Mouse (Mus musculus) embryonic stem cell, embryonic (primary cell): Measurements from ENCODE around the gene Pak1.

Experiments used
- CTCF ChIA-PET, 4 experiments: fragments of 300-600 bp in 2 of 4; fragments of 350-600 bp in 2 of 4; sonication (Branson Sonifier 250); formaldehyde crosslinking; loops; one replicate each; lab custom pipeline; 2022; ENCODE audit warnings: inconsistent platforms in 2 of 4; lab: Charles Lee
- POLR2A ChIA-PET, 4 experiments: fragments of 300-600 bp in 2 of 4; fragments of 350-600 bp in 2 of 4; sonication (Branson Sonifier 250); formaldehyde crosslinking; loops; one replicate each; lab custom pipeline; 2022; ENCODE audit warnings: antibody characterized with exemption in 4 of 4, inconsistent platforms in 1 of 4; lab: Charles Lee

Pak1 gene

DNA sequence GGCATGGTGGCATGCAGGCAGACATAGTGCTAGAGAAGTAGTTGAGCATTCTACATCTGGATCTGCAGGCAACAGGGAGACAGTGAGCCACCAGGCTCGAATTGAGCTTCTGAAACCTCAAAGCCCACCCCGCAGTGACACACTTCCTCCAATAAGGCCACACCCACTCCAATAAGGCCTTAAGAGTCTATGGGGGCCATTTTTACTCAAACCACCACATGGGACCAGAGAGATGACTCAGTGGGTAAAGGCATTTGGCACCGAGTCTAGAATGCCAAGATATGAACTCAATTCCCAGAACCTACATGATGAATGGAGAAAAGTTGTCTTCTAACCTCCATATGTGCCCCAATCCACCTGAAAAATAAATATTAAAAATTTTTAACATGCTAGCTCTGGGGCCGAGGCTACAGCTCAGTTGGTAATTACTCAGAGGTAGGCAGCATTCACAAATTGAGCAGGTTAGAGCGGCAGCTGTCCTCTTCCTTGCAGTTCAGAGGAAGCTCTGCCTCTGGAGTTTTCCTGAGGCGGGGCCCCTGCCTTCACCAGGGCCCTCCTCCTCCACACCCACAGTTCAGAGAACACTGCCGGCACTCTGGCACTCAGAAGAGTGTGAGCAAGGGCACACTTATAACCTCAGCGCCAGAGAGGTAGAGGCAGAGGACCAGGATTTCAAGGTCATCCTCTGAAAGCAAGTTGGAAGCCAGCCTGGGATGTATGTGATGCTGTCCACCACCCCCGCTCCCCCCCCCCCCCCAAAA is 21.8 kb upstream of the Pak1 start:
- POLR2A ChIA-PET, result interaction anchor here in 3 of 4 experiments (0.6 to 2.9 kb wide), 13 partner anchors 8 to 188 kb away, joined by 3 to 18 read pairs (median 4); partner anchors contain the start of genes Aamdc (in 1 of the 3), Pak1 (in 1 of the 3) and Rsf1 (in 1 of the 3)
- CTCF ChIA-PET, result interaction anchor here in 1 of 4 experiments (0.7 kb wide), 1 partner anchor 18 kb away, joined by 6 read pairs; no protein-coding TSS in a partner anchor

DNA sequence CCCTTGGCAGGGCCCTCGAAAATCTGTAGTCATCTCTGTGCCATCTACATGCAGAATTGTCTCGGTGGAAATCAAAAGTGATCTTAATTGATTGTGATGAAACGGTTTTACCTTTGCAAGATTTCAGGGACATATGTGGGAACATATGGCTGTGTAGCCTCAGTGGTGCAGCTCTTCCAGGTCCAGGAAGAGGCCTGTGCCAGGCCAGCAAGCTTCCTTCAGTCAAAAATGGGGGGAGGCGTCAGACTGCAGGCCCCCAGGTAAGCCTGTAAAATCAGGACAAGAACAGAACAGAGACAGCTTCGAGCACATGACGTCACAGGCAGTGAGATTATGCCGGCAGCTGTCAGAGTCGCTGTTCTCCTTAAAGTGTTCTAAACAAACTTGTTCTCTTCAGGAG is 20.5 kb upstream of the Pak1 start:
- CTCF ChIA-PET, result interaction anchor here in 1 of 4 experiments (0.6 to 0.7 kb wide), 2 partner anchors 382 to 1373 kb away, joined by 3 read pairs; partner anchors contain the start of gene Uvrag

GRCm38 (mm10) chr7:97769020-97769419 is 19.3 kb upstream of the Pak1 start:
- ChIA-PET CTCF (interaction anchor here in 1 of 4 experiments (0.6 kb wide), 1 partner anchor 21 kb away, joined by 3 read pairs; no protein-coding TSS in a partner anchor), POLR2A (interaction anchor here in 3 of 4 experiments (0.5 to 2.3 kb wide), 14 partner anchors 10 to 1100 kb away, joined by 3 to 10 read pairs (median 4); partner anchors contain the start of genes Aqp11 (in 1 of the 3) and Pak1 (in 1 of the 3))

More for the DNA sequence above, 20.5 kb upstream of the Pak1 start:
- POLR2A ChIA-PET, result interaction anchor here in 3 of 4 experiments (0.5 to 2.9 kb wide), 7 partner anchors 8 to 508 kb away, joined by 3 to 18 read pairs (median 3); no protein-coding TSS in a partner anchor

- POLR2A ChIA-PET, result interaction anchor here in 1 of 4 experiments (1.9 kb wide), 1 partner anchor 11 kb away, joined by 9 read pairs; no protein-coding TSS in a partner anchor
- CTCF ChIA-PET, result no interaction called here
These were observed 17.3 kb upstream of the Pak1 start for GRCm38 (mm10) chr7:97770841-97771620.

GRCm38 (mm10) chr7:97775380-97775779 is 13.0 kb upstream of the Pak1 start:
- CTCF ChIA-PET, result no interaction called here
- POLR2A ChIA-PET, result no interaction called here

DNA sequence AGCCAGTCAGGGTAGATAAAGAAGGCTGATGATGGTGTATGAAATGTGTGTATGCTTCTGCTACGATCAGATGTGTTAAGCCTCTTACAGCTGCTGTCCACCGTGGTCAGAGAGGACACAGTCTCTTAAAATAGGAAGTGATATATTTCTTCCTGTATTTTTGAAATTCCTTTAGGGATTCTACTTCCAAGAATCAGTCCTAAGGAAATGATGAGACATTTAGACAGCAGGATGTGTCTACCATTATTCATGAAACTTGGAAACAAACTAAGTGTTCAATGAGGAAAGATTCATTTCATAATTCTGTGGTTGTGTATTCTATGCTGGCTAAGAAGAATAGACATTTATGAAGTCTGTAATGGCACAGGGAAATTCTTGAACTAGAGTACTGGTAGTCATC is 12.4 kb upstream of the Pak1 start:
- ChIA-PET CTCF (no interaction called here), POLR2A (no interaction called here)

GRCm38 (mm10) chr7:97777191-97777590 is 11.2 kb upstream of the Pak1 start:
- ChIA-PET POLR2A (interaction anchor here in 2 of 4 experiments (0.5 to 1.1 kb wide), 3 partner anchors 18 to 328 kb away, joined by 3 read pairs; no protein-coding TSS in a partner anchor), CTCF (interaction anchor here in 1 of 4 experiments (0.7 kb wide), 1 partner anchor 105 kb away, joined by 3 read pairs; no protein-coding TSS in a partner anchor)

DNA sequence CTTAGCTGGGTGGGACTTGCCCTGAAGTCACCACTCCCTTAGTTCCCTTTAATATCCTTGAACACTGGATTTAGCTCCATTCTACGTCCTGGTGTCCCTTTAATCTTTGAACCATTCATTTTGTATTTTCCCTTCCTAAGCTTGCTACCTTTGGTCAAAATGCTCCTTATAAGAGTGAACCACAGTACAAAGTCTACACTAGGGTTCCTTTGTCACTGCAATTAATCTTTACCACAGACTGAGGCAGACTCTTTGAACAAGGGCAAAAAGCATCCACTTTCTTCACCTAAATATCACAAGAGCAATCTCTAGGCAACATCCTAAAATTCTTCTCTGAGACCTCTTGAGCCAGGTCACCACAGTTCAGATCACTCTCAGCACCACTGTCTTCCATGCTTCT is 8.1 kb upstream of the Pak1 start:
- ChIA-PET CTCF (interaction anchor here in 1 of 4 experiments (0.6 kb wide), 1 partner anchor 32 kb away, joined by 3 read pairs; no protein-coding TSS in a partner anchor), POLR2A (interaction anchor here in 2 of 4 experiments (0.9 to 1.0 kb wide), 3 partner anchors 11 to 23 kb away, joined by 3 read pairs; no protein-coding TSS in a partner anchor)

GRCm38 (mm10) chr7:97780815-97781214 is 7.5 kb upstream of the Pak1 start:
- ChIA-PET POLR2A (interaction anchor here in 1 of 4 experiments (0.5 to 3.2 kb wide), 4 partner anchors 9 to 22 kb away, joined by 3 to 9 read pairs (median 4); no protein-coding TSS in a partner anchor), CTCF (no interaction called here)

DNA sequence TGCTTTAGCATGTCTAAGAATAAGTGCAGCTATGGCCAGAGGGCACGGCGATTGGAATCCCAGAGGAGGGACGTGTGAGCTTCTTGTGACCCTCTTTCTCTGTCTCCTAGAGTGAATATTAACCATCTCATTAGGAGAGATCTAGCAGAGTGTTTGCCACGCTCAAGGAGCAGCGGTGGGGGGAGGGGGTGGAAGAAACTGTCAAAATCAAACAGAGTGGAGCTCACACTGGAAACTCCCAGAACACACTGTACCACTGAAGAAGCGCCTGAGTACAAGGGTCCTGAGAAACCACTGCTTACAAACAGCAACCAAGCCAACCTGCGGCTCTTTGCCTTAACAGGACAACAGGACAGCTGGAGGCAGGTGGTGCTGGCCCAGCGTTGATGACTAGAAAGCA is 6.8 kb upstream of the Pak1 start:
- ChIA-PET POLR2A (interaction anchor here in 1 of 4 experiments (0.5 to 3.2 kb wide), 6 partner anchors 9 to 23 kb away, joined by 3 to 9 read pairs (median 4); no protein-coding TSS in a partner anchor), CTCF (no interaction called here)

GRCm38 (mm10) chr7:97783523-97783922 is 4.8 kb upstream of the Pak1 start:
- CTCF ChIA-PET, result interaction anchor here in 1 of 4 experiments (1.3 kb wide), 1 partner anchor 59 kb away, joined by 3 read pairs; no protein-coding TSS in a partner anchor
- POLR2A ChIA-PET, result interaction anchor here in 2 of 4 experiments (0.8 to 3.2 kb wide), 11 partner anchors 11 to 59 kb away, joined by 3 to 10 read pairs (median 4); no protein-coding TSS in a partner anchor

- ChIA-PET POLR2A (interaction anchor here in 3 of 4 experiments (1.3 to 6.4 kb wide), 12 partner anchors 11 to 55 kb away, joined by 3 to 78 read pairs (median 6); no protein-coding TSS in a partner anchor), CTCF (interaction anchor here in 1 of 4 experiments (0.7 kb wide), 1 partner anchor 330 kb away, joined by 3 read pairs; the partner anchor contains the start of gene Myo7a)
These were observed 535 bp downstream of the Pak1 start for GRCm38 (mm10) chr7:97788669-97789483.

DNA sequence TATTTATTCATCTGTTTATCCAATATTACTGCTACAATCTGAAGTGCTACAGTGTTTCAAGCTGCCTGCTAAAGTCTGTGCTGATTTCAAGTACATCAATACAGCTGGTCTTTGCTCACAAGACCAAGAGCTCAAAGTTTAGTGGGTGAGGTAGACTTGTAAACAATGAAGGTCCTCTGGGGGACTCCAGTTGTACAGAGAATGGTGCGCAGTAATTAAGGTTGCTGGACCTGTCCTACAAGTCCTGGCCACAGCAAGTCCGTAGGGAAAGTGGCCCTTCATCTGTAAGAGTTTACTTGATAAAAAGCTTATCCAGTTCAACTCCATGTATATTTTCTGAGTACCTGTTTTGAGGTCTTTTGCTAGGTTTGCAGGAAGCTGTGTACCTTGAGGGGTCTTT is 1.9 kb downstream of the Pak1 start:
- ChIA-PET CTCF (interaction anchor here in 1 of 4 experiments (0.7 kb wide), 1 partner anchor 227 kb away, joined by 3 read pairs; no protein-coding TSS in a partner anchor), POLR2A (interaction anchor here (0.7 to 6.4 kb wide), 16 partner anchors 9 to 158 kb away, joined by 3 to 78 read pairs (median 3); no protein-coding TSS in a partner anchor)

DNA sequence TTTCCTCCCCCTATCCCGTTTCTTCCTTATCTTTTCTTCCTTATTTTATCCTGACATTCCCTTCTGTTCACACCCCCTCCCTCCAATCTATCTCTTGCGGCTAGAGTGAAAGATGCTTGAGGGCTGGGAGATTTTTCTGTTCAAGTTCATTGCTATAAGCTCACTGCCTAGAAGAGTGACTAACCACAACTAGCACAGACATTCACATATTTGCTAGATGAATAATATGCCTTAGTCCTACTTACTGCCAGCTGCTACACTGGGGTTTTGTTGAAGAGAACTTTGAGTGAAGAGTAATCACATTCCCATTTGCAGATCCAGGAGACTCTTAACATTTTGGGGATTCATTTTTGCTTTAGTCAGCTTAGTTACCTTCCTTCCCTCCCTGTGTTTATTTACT is 4.0 kb downstream of the Pak1 start:
- CTCF ChIA-PET, result interaction anchor here in 1 of 4 experiments (0.6 kb wide), 1 partner anchor 37 kb away, joined by 3 read pairs; no protein-coding TSS in a partner anchor
- POLR2A ChIA-PET, result interaction anchor here in 2 of 4 experiments (0.8 to 6.4 kb wide), 4 partner anchors 10 to 31 kb away, joined by 3 to 78 read pairs (median 26); no protein-coding TSS in a partner anchor

DNA sequence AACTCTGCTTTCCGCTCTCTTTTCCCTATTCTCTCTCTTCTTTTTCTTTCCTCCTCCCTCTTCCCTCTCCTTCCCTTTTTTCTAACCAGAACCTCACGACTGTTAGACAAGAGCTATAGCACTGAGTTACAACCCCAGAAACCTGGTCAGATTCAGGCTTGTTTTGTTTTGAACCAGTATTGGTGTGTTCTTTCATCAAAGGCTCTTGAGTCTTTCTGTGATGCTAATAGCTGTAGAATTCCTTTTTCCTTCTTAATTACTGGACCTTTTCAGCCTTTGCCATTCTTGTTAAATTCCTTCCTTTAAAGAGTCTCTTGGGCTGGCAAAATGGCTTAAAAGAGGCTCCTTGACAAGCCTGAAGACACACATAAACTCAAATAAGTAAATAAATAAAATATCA is 14.8 kb downstream of the Pak1 start:
- CTCF ChIA-PET, result interaction anchor here in 2 of 4 experiments (0.6 to 0.7 kb wide), 2 partner anchors 36 to 54 kb away, joined by 3 read pairs; no protein-coding TSS in a partner anchor
- POLR2A ChIA-PET, result interaction anchor here in 3 of 4 experiments (0.6 to 8.4 kb wide), 16 partner anchors 8 to 349 kb away, joined by 3 to 78 read pairs (median 4); partner anchors contain the start of gene Pak1 (in 2 of the 3)

DNA sequence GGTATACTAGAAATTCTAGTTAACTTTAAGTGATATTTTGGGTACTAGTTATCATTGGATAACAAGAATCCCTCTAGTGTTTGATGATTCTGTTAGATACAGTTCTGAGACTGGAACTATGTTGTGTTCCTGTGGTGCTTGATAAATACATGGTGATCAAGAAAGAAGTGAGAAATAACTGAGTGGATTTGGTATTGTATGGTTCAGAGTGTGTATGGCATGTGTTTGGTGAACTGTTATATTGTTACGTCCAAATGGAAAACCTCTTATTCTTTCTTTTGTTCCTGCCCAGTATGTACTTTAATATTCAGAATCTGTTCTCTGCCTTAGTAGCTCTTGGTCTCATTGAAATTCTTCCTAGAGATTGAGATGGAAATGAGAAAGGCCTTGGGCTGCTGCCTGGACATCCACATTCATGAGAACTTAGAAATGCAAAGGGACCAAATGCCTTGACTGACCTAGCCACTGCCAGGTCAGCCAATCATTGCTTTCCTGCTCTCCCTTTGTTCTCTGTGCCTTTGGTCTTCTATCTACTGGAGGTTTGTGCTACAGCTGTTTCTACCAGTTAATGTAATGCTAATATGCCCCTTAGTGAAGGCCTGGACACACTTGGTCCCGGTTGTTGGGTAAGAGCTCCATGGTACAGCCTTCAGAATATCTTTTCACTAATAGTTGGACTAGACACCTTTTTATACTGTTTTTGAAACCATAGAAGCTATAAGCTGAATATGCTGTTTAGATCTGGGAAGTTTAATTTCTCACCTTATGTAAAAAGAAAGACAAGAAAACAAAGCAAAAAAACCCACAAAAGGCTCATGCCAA is 16.1 kb downstream of the Pak1 start:
- CTCF ChIA-PET, result interaction anchor here in 2 of 4 experiments (0.6 to 1.1 kb wide), 4 partner anchors 16 to 1556 kb away, joined by 3 to 6 read pairs (median 4); no protein-coding TSS in a partner anchor
- POLR2A ChIA-PET, result interaction anchor here (0.5 to 8.4 kb wide), 31 partner anchors 9 to 557 kb away, joined by 3 to 78 read pairs (median 4); partner anchors contain the start of genes Aqp11 (in 2 of the 4), Pak1 (in 2 of the 4), Aamdc (in 1 of the 4) and Tsku (in 1 of the 4)
